Mouse (Mus musculus) megakaryocyte-erythroid progenitor cell, adult 5 weeks (primary cell): Measurements from ENCODE around the gene 4933400A11Rik. TPM values are rescaled to one million over a fixed set of nuclear protein-coding genes. Genes with fewer than 3 reads are reported as not detected.

Experiments
- polyA plus RNA-seq: library from polyadenylated mRNA; stranded (reverse); fragments of >175 nt; gene quantifications from 2 replicates; pipeline ENCODE4 v1.2.3, GENCODE M21; 2012

4933400A11Rik gene
- polyA plus RNA-seq: not detected in 2 replicates

GRCm38 (mm10) chrX:169779535-169779934 lies at the start of gene 4933400A11Rik:
4933400A11Rik (minus strand) TSS chrX:169779635.

Other genes starting within 250 kb of the 4933400A11Rik start
- 93.1 and 178 TPM in 2 replicates for gene Mid1, start 94.4 kb downstream of the 4933400A11Rik start, polyA plus RNA-seq
- gene Gm21887, start 230.0 kb upstream of the 4933400A11Rik start, polyA plus RNA-seq: 4,818 and 8,269 TPM in 2 replicates